Mouse (Mus musculus) neural tube, embryonic 12.5 days (tissue): ENCODE data around the gene Bmp3. TPM values are rescaled to one million over a fixed set of nuclear protein-coding genes. Genes with fewer than 3 reads are reported as not detected.

Experiments
- ATAC-seq: fragments of 200-750 bp; cut with Nextera tagmentation; 2 replicates; pipeline ENCODE4 v1.8.0; 2017; ENCODE audit warnings: low read depth, mild to moderate bottlenecking, moderate TSS enrichment, moderate library complexity; ENCODE audit not compliant: low FRiP score
- H3K27ac ChIP-seq: fragments of 300-500 bp; sonication (generic); 2 replicates; pipeline ENCODE4 v1.5.1; 2016
- H3K27me3 ChIP-seq: fragments of 300-500 bp; sonication (generic); replicated peaks from 2 replicates; pipeline ENCODE4 v1.6.1; 2016; ENCODE audit warnings: mild to moderate bottlenecking
- H3K36me3 ChIP-seq: fragments of 300-500 bp; sonication (generic); 2 replicates; pipeline ENCODE4 v1.6.1; 2016; ENCODE audit warnings: mild to moderate bottlenecking
- H3K4me1 ChIP-seq: fragments of 300-500 bp; sonication (generic); 2 replicates; pipeline ENCODE4 v1.6.1; 2016
- H3K4me2 ChIP-seq: fragments of 300-500 bp; sonication (generic); replicated peaks from 2 replicates; pipeline ENCODE4 v1.6.1; 2016; ENCODE audit warnings: mild to moderate bottlenecking
- H3K4me3 ChIP-seq: fragments of 300-500 bp; sonication (generic); 2 replicates; pipeline ENCODE4 v1.5.1; 2016
- H3K9ac ChIP-seq: fragments of 300-500 bp; sonication (generic); 2 replicates; pipeline ENCODE4 v1.6.1; 2016; ENCODE audit warnings: mild to moderate bottlenecking
- H3K9me3 ChIP-seq: fragments of 300-500 bp; sonication (generic); 2 replicates; pipeline ENCODE4 v1.6.1; 2016; ENCODE audit warnings: mild to moderate bottlenecking
- WGBS: fragments of 180-500 bp; shearing (Covaris S2); methylation state at CpG from one replicate; pipeline ENCODE4 v1.1.7; 2016; 5-methylcytosine and 5-hydroxymethylcytosine counted together
- polyA plus RNA-seq: library from polyadenylated mRNA; unstranded; fragments of >200 nt; fragmentation: Nextera tagmentation; extraction: Ambion mirVana; gene quantifications from 2 replicates; pipeline ENCODE4 v1.2.1, GENCODE M21; 2016

Gene Bmp3
- polyA plus RNA-seq, 1 experiment from 2014 or later, result 0.48 TPM

GRCm38 (mm10) chr5:98855741-98856140 lies 1.5 kb downstream of the Bmp3 start:
- Histone ChIP-seq H3K27me3 (peaks cover 47% of the 10 kb centered on the region), H3K4me1 (peaks cover 15% of the 10 kb centered on the region), H3K36me3 (no peaks in the 10 kb centered on the region), H3K4me3 (no peak overlapping the region), H3K9me3 (no peaks in the 10 kb centered on the region), H3K4me2 (peak overlapping the region; percentile 100), H3K9ac (no peak overlapping the region), H3K27ac (no peak overlapping the region)
- 0 out of 2 replicates have a peak, but pooled peaks have one; percentile 7 for ATAC-seq
- WGBS, result 14% methylated on average over 12 of the region's 12 CpGs

- Histone ChIP-seq H3K27me3 (peaks cover 47% of the 10 kb centered on the region), H3K9ac (no peak overlapping the region), H3K27ac (no peak overlapping the region), H3K4me3 (no peak overlapping the region), H3K36me3 (no peaks in the 10 kb centered on the region), H3K4me2 (no peak overlapping the region), H3K4me1 (peaks cover 15% of the 10 kb centered on the region), H3K9me3 (no peaks in the 10 kb centered on the region)
- 67% methylated on average over 7 of the region's 7 CpGs for WGBS
- no peak for ATAC-seq
Observed at GRCm38 (mm10) chr5:98856356-98856755, 2.1 kb downstream of the Bmp3 start.

GRCm38 (mm10) chr5:98863891-98864290 lies 9.7 kb downstream of the Bmp3 start:
- 4% methylated on average over 6 of the region's 6 CpGs for WGBS
- no peak overlapping the region for H3K4me3 ChIP-seq
- no peaks in the 10 kb centered on the region for H3K9me3 ChIP-seq
- H3K36me3 ChIP-seq, result no peaks in the 10 kb centered on the region
- H3K4me2 ChIP-seq, result peak overlapping the region; percentile 37; the same call in 1 of the 2 replicates
- H3K27me3 ChIP-seq, result no peaks in the 10 kb centered on the region
- 0 out of 2 replicates have a peak, but pooled peaks have one; percentile 25 for ATAC-seq
- H3K27ac ChIP-seq, result no peak overlapping the region
- H3K9ac ChIP-seq, result no peak overlapping the region
- no peaks in the 10 kb centered on the region for H3K4me1 ChIP-seq

- no peaks in the 10 kb centered on the region for H3K27me3 ChIP-seq
- WGBS, result 93% methylated on average over 5 of the region's 5 CpGs
- H3K36me3 ChIP-seq, result no peaks in the 10 kb centered on the region
- H3K4me1 ChIP-seq, result no peaks in the 10 kb centered on the region
- no peak overlapping the region for H3K27ac ChIP-seq
- no peak overlapping the region for H3K4me3 ChIP-seq
- no peak overlapping the region for H3K9ac ChIP-seq
- H3K4me2 ChIP-seq, result no peak overlapping the region
- no peaks in the 10 kb centered on the region for H3K9me3 ChIP-seq
- ATAC-seq, result no peak
Observed at GRCm38 (mm10) chr5:98865146-98865545, 10.9 kb downstream of the Bmp3 start.

GRCm38 (mm10) chr5:98876056-98876455 lies 21.8 kb downstream of the Bmp3 start:
- Histone ChIP-seq H3K27ac (no peak overlapping the region), H3K9ac (no peak overlapping the region), H3K36me3 (no peaks in the 10 kb centered on the region), H3K4me2 (no peak overlapping the region), H3K9me3 (no peaks in the 10 kb centered on the region), H3K27me3 (no peaks in the 10 kb centered on the region), H3K4me1 (no peaks in the 10 kb centered on the region), H3K4me3 (no peak overlapping the region)
- WGBS, result 66% methylated on average over 5 of the region's 5 CpGs
- ATAC-seq, result no peak

- H3K36me3 ChIP-seq, result no peaks in the 10 kb centered on the region
- H3K4me2 ChIP-seq, result no peak overlapping the region
- no peak overlapping the region for H3K9ac ChIP-seq
- H3K4me3 ChIP-seq, result no peak overlapping the region
- H3K9me3 ChIP-seq, result no peaks in the 10 kb centered on the region
- H3K4me1 ChIP-seq, result no peaks in the 10 kb centered on the region
- H3K27me3 ChIP-seq, result no peaks in the 10 kb centered on the region
- H3K27ac ChIP-seq, result no peak overlapping the region
- no peak for ATAC-seq
Observed at GRCm38 (mm10) chr5:98878891-98879290, 24.7 kb downstream of the Bmp3 start.

- Histone ChIP-seq H3K4me2 (no peak overlapping the region), H3K36me3 (no peaks in the 10 kb centered on the region), H3K27me3 (no peaks in the 10 kb centered on the region), H3K27ac (no peak overlapping the region), H3K9me3 (no peaks in the 10 kb centered on the region), H3K4me3 (no peak overlapping the region), H3K4me1 (no peaks in the 10 kb centered on the region), H3K9ac (no peak overlapping the region)
- 66% methylated on average over 3 of the region's 3 CpGs for WGBS
- ATAC-seq, result no peak
Observed at GRCm38 (mm10) chr5:98882096-98882495, 27.9 kb downstream of the Bmp3 start.

- H3K9me3 ChIP-seq, result no peaks in the 10 kb centered on the region
- H3K27me3 ChIP-seq, result no peaks in the 10 kb centered on the region
- H3K9ac ChIP-seq, result no peak overlapping the region
- H3K36me3 ChIP-seq, result no peaks in the 10 kb centered on the region
- WGBS, result 86% methylated on average over 2 of the region's 2 CpGs
- no peak overlapping the region for H3K27ac ChIP-seq
- no peaks in the 10 kb centered on the region for H3K4me1 ChIP-seq
- no peak for ATAC-seq
- no peak overlapping the region for H3K4me2 ChIP-seq
- no peak overlapping the region for H3K4me3 ChIP-seq
Observed at GRCm38 (mm10) chr5:98890544-98891050, 36.4 kb downstream of the Bmp3 start.

GRCm38 (mm10) chr5:98894281-98894680 lies 40.1 kb downstream of the Bmp3 start:
- Histone ChIP-seq H3K36me3 (no peaks in the 10 kb centered on the region), H3K4me2 (no peak overlapping the region), H3K9me3 (no peaks in the 10 kb centered on the region), H3K4me1 (no peaks in the 10 kb centered on the region), H3K9ac (no peak overlapping the region), H3K27me3 (no peaks in the 10 kb centered on the region), H3K27ac (no peak overlapping the region), H3K4me3 (no peak overlapping the region)
- 85% methylated on average over 3 of the region's 3 CpGs for WGBS
- ATAC-seq, result no peak

GRCm38 (mm10) chr5:98897946-98898345 lies 43.7 kb downstream of the Bmp3 start:
- Histone ChIP-seq H3K9ac (no peak overlapping the region), H3K4me1 (no peaks in the 10 kb centered on the region), H3K4me2 (no peak overlapping the region), H3K27ac (no peak overlapping the region), H3K9me3 (no peaks in the 10 kb centered on the region), H3K36me3 (no peaks in the 10 kb centered on the region), H3K27me3 (no peaks in the 10 kb centered on the region), H3K4me3 (no peak overlapping the region)
- no peak for ATAC-seq

- Histone ChIP-seq H3K36me3 (no peaks in the 10 kb centered on the region), H3K4me3 (no peak overlapping the region), H3K9ac (no peak overlapping the region), H3K4me2 (no peak overlapping the region), H3K27ac (no peak overlapping the region), H3K4me1 (no peaks in the 10 kb centered on the region), H3K27me3 (no peaks in the 10 kb centered on the region), H3K9me3 (peaks cover 2% of the 10 kb centered on the region; the same call in 1 of the 2 replicates)
- WGBS, result 93% methylated on average over 5 of the region's 5 CpGs
- no peak for ATAC-seq
Observed at GRCm38 (mm10) chr5:98900926-98901325, 46.7 kb downstream of the Bmp3 start.

GRCm38 (mm10) chr5:98902339-98902738 lies 48.1 kb downstream of the Bmp3 start:
- ATAC-seq, result no peak
- WGBS, result 68% methylated on average over 4 of the region's 4 CpGs

GRCm38 (mm10) chr5:98918716-98919115 lies 64.5 kb downstream of the Bmp3 start:
- ATAC-seq, result no peak
- no peaks in the 10 kb centered on the region for H3K36me3 ChIP-seq

More at GRCm38 (mm10) chr5:98902339-98902738, 48.1 kb downstream of the Bmp3 start:
- Histone ChIP-seq H3K4me2 (no peak overlapping the region), H3K9me3 (peaks cover 5% of the 10 kb centered on the region; the same call in 1 of the 2 replicates), H3K9ac (no peak overlapping the region), H3K4me3 (no peak overlapping the region), H3K27ac (no peak overlapping the region), H3K36me3 (no peaks in the 10 kb centered on the region), H3K4me1 (no peaks in the 10 kb centered on the region), H3K27me3 (no peaks in the 10 kb centered on the region)

More at GRCm38 (mm10) chr5:98918716-98919115, 64.5 kb downstream of the Bmp3 start:
- H3K4me3 ChIP-seq, result no peak overlapping the region
- H3K27me3 ChIP-seq, result no peaks in the 10 kb centered on the region
- H3K9me3 ChIP-seq, result no peaks in the 10 kb centered on the region
- H3K4me2 ChIP-seq, result no peak overlapping the region
- no peaks in the 10 kb centered on the region for H3K4me1 ChIP-seq
- no peak overlapping the region for H3K9ac ChIP-seq
- 94% methylated on average over 5 of the region's 5 CpGs for WGBS
- no peak overlapping the region for H3K27ac ChIP-seq
